Mouse (Mus musculus): ENCODE measurements around the gene Itga9.

DNA sequence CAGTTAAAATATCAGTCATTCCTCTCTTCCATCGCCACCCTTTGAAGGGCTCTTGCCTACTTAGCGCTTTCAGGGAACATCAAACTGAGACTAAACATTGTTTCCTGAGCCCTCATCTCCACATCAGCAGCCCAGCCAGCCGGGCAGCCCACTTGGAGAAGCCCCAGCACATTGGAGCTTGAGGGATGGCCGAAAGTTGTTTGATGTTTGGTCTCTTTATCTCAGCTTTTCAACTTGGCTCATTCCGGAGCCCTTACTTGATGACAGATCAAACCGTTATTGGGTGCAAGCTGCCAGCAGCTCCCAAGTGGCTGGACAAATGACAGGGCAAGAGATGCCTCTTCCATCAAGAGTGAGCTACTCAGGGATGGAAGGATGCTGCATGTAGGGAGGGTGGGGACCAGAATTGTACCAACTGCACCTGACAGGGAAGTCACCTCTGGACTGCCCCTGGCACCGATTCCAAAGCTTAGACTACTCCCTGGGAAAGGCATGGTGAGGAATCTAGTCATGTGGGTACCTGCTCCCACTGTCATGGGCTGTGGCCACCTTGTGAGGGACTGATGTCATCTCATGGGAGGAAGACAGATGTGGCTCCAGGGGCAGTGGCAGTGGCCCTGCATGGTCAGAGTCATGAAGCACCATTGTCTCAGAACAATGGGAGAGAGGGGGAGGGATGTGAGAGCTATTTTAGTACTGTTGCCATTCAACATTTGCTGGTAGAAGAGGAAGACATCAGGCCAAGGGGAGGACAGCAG lies 232.6 kb downstream of the Itga9 start:
- TF ChIP-seq CTCF (IDR thresholded peaks at IDR 0.05; ENCODE audit: low read depth), result no peak
- TF ChIP-seq EP300 (IDR thresholded peaks at IDR 0.05; ENCODE audit: low read depth), result no peak

All from liver, postnatal 0 days (tissue).